Mouse (Mus musculus) left cerebral cortex, adult 2 months (tissue): ENCODE measurements around the gene Gars. TPM values are rescaled to one million over a fixed set of nuclear protein-coding genes. Genes with fewer than 3 reads are reported as not detected.

ENCODE experiments used
- DNase-seq, 2 experiments: peaks; one replicate each; pipeline ENCODE4 v3.0.0; 2021 to 2022; ENCODE audit warnings: low spot score in 2 of 2, mixed read lengths in 1 of 2; ENCODE audit errors: extremely low spot score in 1 of 2
- H3K27ac ChIP-seq: fragments of 200-600 bp; 2 replicates; pipeline ENCODE4 v1.8.1; 2022
- H3K4me3 ChIP-seq: fragments of 200-600 bp; 2 replicates; pipeline ENCODE4 v1.8.1; 2022
- CTCF ChIP-seq: fragments of 200-600 bp; IDR thresholded peaks from 2 replicates; pipeline ENCODE4 v1.8.1; 2022; ENCODE audit warnings: antibody characterized with exemption, mild to moderate bottlenecking, moderate library complexity
- intact Hi-C: fragments of 180-260 bp; cut with DNase I; formaldehyde crosslinking; loops from one replicate; pipeline ENCODE4 v1.15.1; 2025
- total RNA-seq, 2 experiments: library from RNA; stranded (reverse); gene quantifications; 2 replicates each; pipeline ENCODE4 v1.2.3; 2021

Gene Gars
- total RNA-seq, 2 experiments from 2014 or later: 134 to 142 TPM

DNA sequence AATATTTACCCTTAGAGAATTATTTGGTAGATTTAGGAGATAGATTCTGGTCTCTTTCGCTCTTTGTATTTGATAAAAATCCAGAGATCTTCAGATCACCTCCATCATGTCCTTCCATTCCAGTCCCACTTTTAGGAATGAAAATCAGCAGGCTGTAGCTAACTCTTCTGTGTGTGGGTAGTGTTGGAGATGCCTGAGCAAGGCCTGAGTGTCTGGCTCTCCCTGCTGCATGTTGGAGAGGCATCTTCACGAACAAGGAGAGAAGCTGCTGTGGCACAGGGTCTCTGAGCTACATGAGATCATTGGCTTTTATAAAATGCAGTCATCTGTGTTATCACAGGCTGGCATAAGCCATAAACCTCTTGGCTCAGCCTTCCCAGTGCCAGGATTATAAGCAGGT lies 28.1 kb downstream of the Gars start:
- H3K4me3 ChIP-seq: no peak overlapping the region
- no peak for DNase-seq
- intact Hi-C loops: no loop called here
- TF ChIP-seq CTCF: no peak
- H3K27ac ChIP-seq: no peak overlapping the region

DNA sequence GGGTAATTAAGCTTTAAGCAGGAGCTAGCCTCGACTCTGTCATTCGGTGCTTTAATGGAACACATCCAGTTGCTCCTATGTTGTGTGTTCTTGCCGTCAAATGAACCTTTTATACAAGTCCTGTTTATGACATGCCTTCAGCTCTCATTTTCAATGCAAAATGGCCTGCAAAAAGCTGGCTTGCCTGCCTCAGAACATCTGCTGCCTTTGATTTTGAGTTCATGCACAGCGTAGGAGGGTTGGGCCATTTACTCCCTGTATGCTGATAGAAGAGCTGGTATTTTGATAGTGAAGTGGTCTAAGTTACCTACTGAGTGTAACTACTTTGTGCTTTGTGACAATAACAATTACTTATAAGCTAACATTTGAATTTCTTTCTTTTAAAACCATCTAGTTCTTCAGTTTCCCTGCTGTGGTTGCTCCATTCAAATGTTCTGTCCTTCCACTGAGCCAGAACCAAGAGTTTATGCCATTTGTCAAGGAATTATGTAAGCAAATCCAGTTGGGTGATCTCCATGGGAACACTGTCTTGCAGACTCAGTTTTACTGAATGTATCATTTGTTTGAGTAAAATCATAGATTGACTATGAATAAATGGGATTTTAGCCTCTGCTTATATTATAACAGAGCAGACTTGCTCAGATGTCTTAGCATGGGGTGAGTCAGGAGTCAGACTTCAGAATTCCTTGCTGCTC lies 38.9 kb downstream of the Gars start:
- DNase-seq: no peak
- intact Hi-C loops: loop anchor here (5.0 kb wide), 1 partner anchor 91 kb away; no protein-coding TSS in a partner anchor
- H3K27ac ChIP-seq: no peak overlapping the region
- H3K4me3 ChIP-seq: no peak overlapping the region
- TF ChIP-seq CTCF: no peak

DNA sequence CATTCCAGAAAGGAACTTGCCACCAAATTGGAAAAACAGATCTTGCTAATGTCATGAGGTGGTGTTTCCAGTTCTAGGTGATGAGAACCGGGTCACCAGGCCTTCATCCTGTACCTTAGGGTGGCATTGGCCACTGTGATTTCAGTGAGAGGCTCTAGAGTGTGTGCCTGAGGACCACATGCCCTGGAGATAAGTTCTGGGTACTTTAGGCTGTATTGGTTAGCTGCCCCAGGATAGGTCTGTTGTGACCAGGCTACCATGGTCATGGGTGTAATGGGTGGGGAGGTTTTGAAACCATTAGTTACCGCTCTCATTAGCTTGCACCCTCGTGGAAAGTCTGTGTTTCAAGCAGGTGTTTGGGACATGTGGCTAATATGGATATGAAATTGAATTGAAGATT lies 43.6 kb downstream of the Gars start:
- Histone ChIP-seq H3K4me3 (no peak overlapping the region), H3K27ac (no peak overlapping the region)
- DNase-seq: no peak
- no peak for TF ChIP-seq CTCF
- intact Hi-C loops: no loop called here

DNA sequence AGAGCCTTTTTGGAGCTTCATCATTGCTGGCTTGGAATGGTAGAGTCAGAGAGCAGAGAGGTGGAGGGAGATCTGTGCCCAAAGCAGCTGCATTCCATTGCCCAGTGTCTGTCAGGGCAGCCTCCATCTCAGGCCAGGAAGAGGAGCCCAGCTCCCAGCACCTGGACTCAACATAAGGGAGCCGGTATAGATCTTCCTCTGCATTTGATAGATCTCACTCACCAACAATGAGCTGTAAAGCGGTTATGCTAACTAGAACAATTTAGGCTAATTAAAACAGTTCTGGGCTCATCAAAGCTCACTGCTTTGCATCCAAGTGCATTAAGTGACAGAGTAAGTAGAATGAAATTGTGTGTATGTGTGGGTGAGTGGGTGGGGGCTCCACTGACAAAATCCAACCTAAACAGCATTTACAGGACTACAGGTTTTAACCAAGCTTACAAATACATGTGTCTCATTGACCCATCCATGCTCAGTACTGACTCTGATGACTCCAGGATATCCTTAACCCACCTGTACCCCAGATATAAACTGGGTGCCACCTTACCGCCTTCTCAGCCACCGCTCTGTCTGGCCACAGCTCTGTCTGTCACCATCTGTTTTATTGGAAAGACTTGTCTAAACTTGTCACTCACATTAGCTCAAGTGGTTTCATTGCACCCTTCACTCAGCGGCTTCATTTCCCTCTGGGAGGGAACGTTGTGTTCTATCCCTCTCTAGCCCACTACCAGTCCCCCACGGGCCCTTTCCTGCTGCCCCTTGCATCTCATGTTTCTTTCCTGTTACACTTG lies 44.6 kb downstream of the Gars start:
- Histone ChIP-seq H3K27ac (no peak overlapping the region), H3K4me3 (no peak overlapping the region)
- intact Hi-C loops: no loop called here
- TF ChIP-seq CTCF: no peak
- DNase-seq: no peak

DNA sequence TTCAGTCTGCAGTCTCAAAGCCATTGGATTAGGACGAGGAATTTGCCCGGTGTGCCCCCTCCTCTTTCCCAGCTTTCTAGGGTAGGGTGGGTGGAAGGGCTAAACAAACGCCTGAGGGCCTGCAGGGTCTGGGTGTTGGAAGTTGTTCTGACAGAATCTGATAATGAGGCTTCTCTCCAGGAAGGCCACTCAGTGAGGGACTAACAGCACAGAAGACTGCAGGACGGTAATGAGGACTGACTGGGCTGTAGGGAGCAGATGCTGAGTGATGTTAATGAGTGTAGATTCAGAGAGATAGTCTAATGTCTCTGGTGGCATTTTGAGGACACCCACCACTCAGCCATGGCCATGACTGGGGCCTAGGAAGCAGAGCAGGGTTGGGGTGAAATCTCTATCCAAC lies 49.5 kb downstream of the Gars start:
- Histone ChIP-seq H3K27ac (no peak overlapping the region), H3K4me3 (no peak overlapping the region)
- no peak for TF ChIP-seq CTCF
- intact Hi-C loops: no loop called here
- DNase-seq: no peak

DNA sequence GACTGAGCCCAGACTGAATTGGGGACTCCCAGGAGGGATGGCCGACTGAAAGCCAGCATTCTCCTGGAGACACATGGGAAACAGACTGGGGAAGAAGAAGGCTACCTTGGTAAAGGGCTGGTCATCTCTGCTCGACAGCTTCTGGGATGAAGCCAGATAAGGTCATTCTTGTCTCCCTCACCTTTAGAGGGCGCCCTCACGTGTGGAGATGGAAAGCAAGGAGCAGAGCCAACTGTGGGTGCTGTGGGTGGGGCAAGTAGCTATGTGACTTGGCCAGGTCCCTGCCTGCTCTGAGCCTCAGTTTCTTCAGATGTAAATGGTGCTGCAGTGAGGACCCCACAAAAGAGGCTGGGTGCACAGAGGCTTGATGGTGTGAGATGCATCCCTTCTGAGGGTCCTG lies 52.8 kb downstream of the Gars start:
- intact Hi-C loops: no loop called here
- TF ChIP-seq CTCF: no peak; the same call in 1 of the 2 replicates
- DNase-seq: no peak
- H3K4me3 ChIP-seq: no peak overlapping the region
- H3K27ac ChIP-seq: no peak overlapping the region

DNA sequence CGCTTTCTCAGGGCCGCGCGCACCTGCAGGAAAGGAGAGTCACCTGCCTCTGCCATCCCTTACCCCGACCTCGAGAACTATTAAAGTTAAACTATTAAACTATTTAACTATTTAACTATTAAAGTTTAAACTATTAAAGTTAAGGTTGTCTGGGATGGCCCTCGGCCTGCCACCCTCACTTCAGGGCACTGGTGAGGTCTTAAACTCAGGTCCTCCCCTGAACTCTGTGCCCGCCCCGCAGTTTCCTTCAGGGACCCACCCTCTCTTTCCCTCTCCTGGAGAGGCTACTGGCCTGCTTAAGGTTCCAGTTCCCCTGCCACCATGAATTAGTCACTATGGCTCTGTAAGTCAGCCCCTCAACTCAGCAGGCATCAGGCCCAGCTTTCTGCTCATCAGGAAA lies 53.6 kb downstream of the Gars start:
- intact Hi-C loops: no loop called here
- DNase-seq: no peak
- no peak overlapping the region for H3K27ac ChIP-seq
- no peak for TF ChIP-seq CTCF
- H3K4me3 ChIP-seq: no peak overlapping the region

DNA sequence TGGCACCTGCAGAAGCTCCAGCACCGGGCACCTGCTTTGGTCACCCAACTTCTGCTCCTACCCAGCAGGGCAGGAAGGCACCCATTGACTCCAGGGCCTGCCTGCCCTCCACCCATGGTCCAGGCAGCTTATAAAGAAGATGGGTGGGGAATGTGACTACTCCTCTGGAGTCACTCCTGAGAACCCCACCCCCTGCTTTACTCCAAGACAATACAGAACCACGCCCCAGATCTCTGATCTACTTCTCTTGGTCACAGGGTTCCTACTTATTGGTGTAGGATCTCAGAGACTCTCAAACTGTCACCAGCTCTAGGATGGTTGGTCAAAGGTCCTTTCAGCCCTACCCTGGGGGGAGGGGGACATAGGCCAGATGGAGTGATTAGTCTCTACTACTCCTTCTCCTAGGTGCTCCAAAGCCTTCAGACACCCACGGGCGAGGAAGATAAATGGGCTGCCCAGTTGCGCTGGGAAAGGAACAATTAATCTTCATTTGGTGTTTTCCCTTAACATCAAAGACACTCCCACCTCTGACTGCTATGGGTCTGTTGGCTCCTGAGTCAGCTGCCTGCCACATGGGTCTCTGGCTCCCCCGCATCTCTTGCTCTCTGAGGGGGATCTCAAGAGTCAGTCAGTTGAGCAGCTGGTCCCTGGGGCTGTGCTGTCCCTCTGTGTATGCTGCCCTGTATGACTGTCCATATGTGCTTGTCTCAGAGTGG lies 55.8 kb downstream of the Gars start:
- DNase-seq: no peak
- no peak overlapping the region for H3K4me3 ChIP-seq
- TF ChIP-seq CTCF: no peak
- H3K27ac ChIP-seq: no peak overlapping the region
- intact Hi-C loops: no loop called here

DNA sequence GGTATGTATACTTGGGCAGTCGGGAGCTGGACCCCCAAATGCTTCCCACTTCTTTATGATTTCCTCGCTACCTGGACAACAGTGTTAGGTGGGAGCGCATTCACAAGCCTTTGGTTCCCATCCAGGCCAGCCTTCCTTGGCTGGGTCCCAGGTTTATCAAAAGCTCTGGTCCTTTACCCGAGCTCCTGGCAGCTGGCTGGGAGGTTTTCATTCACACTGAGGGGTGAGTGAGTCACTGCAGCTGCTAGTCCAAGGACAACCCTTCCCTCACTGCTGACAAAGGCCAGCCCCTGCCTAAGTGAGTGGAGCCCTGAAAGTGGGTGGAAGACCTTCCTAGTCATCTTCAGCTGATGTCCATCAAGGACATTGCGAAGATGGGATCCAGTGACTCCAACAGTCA lies 60.2 kb downstream of the Gars start:
- H3K27ac ChIP-seq: no peak overlapping the region
- no peak overlapping the region for H3K4me3 ChIP-seq
- no peak for TF ChIP-seq CTCF
- intact Hi-C loops: no loop called here
- peak in 1 of 2 experiments; percentile 33 for DNase-seq

DNA sequence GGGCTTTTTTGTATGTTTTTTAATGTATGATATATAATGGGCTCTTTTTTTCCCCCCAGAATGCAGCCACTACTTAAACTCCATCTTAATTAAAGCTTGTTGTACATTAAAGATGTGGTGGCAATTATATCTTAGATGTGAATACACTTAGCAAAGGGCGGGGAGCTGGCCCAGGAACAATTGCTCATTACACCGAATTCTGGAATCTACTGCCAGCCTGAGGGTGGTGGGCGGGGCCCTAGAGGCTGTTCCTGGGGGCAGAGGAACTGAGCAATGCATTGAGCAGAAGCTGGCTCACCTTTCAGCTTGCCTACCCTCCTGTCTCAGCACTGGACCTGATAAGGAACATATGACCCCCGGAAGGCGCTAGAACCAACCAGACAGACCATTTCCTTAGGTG lies 60.8 kb downstream of the Gars start:
- intact Hi-C loops: no loop called here
- DNase-seq: peak in 1 of 2 experiments; percentile 23
- Histone ChIP-seq H3K4me3 (no peak overlapping the region), H3K27ac (no peak overlapping the region)
- TF ChIP-seq CTCF: no peak

DNA sequence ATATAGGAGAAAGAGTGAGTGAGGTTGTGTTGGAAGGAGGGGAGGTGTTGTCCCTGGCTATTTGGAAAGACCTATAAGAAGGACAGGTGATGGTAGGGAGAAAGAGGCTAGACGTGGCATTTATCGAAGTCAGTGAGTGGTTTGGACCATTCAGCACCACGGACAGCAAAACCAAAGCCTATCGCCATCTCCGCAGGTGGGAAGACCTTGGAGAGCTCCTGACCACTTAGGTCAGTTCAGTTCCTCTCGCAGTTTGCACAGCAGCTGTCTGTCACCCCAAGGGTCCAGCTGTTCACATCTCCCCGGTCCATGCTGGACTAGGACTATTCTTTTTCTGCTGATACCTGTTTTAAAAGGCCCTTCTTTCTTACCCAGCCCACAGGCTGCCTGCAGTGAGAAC lies 70.6 kb downstream of the Gars start:
- Histone ChIP-seq H3K4me3 (no peak overlapping the region), H3K27ac (no peak overlapping the region)
- no peak for TF ChIP-seq CTCF
- intact Hi-C loops: no loop called here
- no peak for DNase-seq
